Mouse (Mus musculus) splenic B cell, adult 2 months (primary cell): ENCODE measurements around the gene H2-DMb2.
A peak's percentile ranks its signal among the peaks of the same experiment; 100 is the strongest.

ENCODE experiments used
- DNase-seq: peaks from one replicate; pipeline ENCODE4 v3.0.0-alpha.2; 2011; ENCODE audit warnings: low read depth, low spot score
- H3K27me3 ChIP-seq: 2 replicates; pipeline ENCODE4 v1.6.1; 2012; ENCODE audit warnings: mild to moderate bottlenecking, low read length, moderate library complexity, mixed read lengths; ENCODE audit not compliant: control insufficient read depth, poor library complexity, insufficient read depth, severe bottlenecking
- H3K36me3 ChIP-seq: 2 replicates; pipeline ENCODE4 v1.6.1; 2012; ENCODE audit warnings: mild to moderate bottlenecking, low read length, moderate library complexity, mixed read lengths; ENCODE audit not compliant: control insufficient read depth, poor library complexity, insufficient read depth, severe bottlenecking

H2-DMb2 gene

GRCm38 (mm10) chr17:34109806-34110195, 33.3 kb upstream of the H2-DMb2 start:
- Histone ChIP-seq H3K36me3 (peaks cover 35% of the 10 kb centered on the region), H3K27me3 (no peaks in the 10 kb centered on the region)
- no peak for DNase-seq

GRCm38 (mm10) chr17:34110309-34110708, 32.8 kb upstream of the H2-DMb2 start:
- DNase-seq: no peak
- Histone ChIP-seq H3K27me3 (no peaks in the 10 kb centered on the region), H3K36me3 (peaks cover 40% of the 10 kb centered on the region)

GRCm38 (mm10) chr17:34114114-34114513, 29.0 kb upstream of the H2-DMb2 start:
- Histone ChIP-seq H3K36me3 (peaks cover 63% of the 10 kb centered on the region), H3K27me3 (no peaks in the 10 kb centered on the region)
- no peak for DNase-seq

- DNase-seq: peak; percentile 71
- H3K27me3 ChIP-seq: no peaks in the 10 kb centered on the region
- peaks cover 55% of the 10 kb centered on the region for H3K36me3 ChIP-seq
Measured at GRCm38 (mm10) chr17:34116736-34117370, 26.3 kb upstream of the H2-DMb2 start.

- peaks cover 49% of the 10 kb centered on the region for H3K36me3 ChIP-seq
- H3K27me3 ChIP-seq: no peaks in the 10 kb centered on the region
- peak; percentile 66 for DNase-seq
Measured at GRCm38 (mm10) chr17:34117421-34118112, 25.5 kb upstream of the H2-DMb2 start.

- Histone ChIP-seq H3K27me3 (no peaks in the 10 kb centered on the region), H3K36me3 (peaks cover 41% of the 10 kb centered on the region)
- DNase-seq: peak; percentile 59
Measured at GRCm38 (mm10) chr17:34118113-34118872, 24.8 kb upstream of the H2-DMb2 start.

- no peak for DNase-seq
- peaks cover 36% of the 10 kb centered on the region for H3K36me3 ChIP-seq
Measured at GRCm38 (mm10) chr17:34118873-34119248, 24.2 kb upstream of the H2-DMb2 start.

GRCm38 (mm10) chr17:34119249-34120179, 23.6 kb upstream of the H2-DMb2 start, which contains the start of gene H2-DMa:
TSS of gene H2-DMa (plus strand) at chr17:34119541.
- Histone ChIP-seq H3K27me3 (no peaks in the 10 kb centered on the region), H3K36me3 (peaks cover 32% of the 10 kb centered on the region)
- DNase-seq: peak; percentile 99

More at GRCm38 (mm10) chr17:34118873-34119248, 24.2 kb upstream of the H2-DMb2 start:
- H3K27me3 ChIP-seq: no peaks in the 10 kb centered on the region

- peak; percentile 79 for DNase-seq
- H3K36me3 ChIP-seq: peaks cover 24% of the 10 kb centered on the region
- H3K27me3 ChIP-seq: no peaks in the 10 kb centered on the region
Measured at GRCm38 (mm10) chr17:34120180-34120723, 22.9 kb upstream of the H2-DMb2 start.

GRCm38 (mm10) chr17:34120814-34121171, 22.3 kb upstream of the H2-DMb2 start:
- DNase-seq: peak; percentile 79
- Histone ChIP-seq H3K27me3 (no peaks in the 10 kb centered on the region), H3K36me3 (peaks cover 19% of the 10 kb centered on the region)

- Histone ChIP-seq H3K27me3 (no peaks in the 10 kb centered on the region), H3K36me3 (peaks cover 15% of the 10 kb centered on the region)
- peak; percentile 73 for DNase-seq
Measured at GRCm38 (mm10) chr17:34121172-34121878, 21.8 kb upstream of the H2-DMb2 start.

- DNase-seq: peak; percentile 73
- H3K27me3 ChIP-seq: no peaks in the 10 kb centered on the region
- peaks cover 10% of the 10 kb centered on the region for H3K36me3 ChIP-seq
Measured at GRCm38 (mm10) chr17:34121879-34122187, 21.3 kb upstream of the H2-DMb2 start.

GRCm38 (mm10) chr17:34122188-34122984, 20.7 kb upstream of the H2-DMb2 start, which contains the start of gene Brd2:
TSS of gene Brd2 (minus strand) at chr17:34122634.
- Histone ChIP-seq H3K36me3 (peaks cover 6% of the 10 kb centered on the region), H3K27me3 (no peaks in the 10 kb centered on the region)
- peak; percentile 98 for DNase-seq
